Mouse (Mus musculus) liver, adult 2 months (tissue): Measurements from ENCODE around the gene ccdc198. TPM values are rescaled to one million over a fixed set of nuclear protein-coding genes. Genes with fewer than 3 reads are reported as not detected.
"Not testable (repeated sequence)": the region's sequence is repeated elsewhere in the genome, so short reads cannot be mapped to it uniquely, and the experiment has no call there.

Source experiments
- DNase-seq: peaks from one replicate; pipeline ENCODE4 v3.0.0-alpha.2; 2011; ENCODE audit warnings: low read depth, low spot score; ENCODE audit errors: extremely low read depth
- H3K27ac ChIP-seq: fragments of 200-500 bp; replicated peaks from 2 replicates; pipeline ENCODE4 v1.5.1; 2012; ENCODE audit warnings: low read depth, mild to moderate bottlenecking, control low read depth, inconsistent platforms, low read length; ENCODE audit not compliant: insufficient read depth
- H3K27me3 ChIP-seq: fragments of 200-500 bp; 2 replicates; pipeline ENCODE4 v1.6.1; 2012; ENCODE audit warnings: mild to moderate bottlenecking, moderate library complexity, low read length, inconsistent platforms; ENCODE audit not compliant: control insufficient read depth, insufficient read depth
- H3K36me3 ChIP-seq: fragments of 200-500 bp; 2 replicates; pipeline ENCODE4 v1.6.1; 2012; ENCODE audit warnings: low read length, inconsistent platforms; ENCODE audit not compliant: control insufficient read depth, insufficient read depth
- H3K4me1 ChIP-seq: fragments of 200-500 bp; 2 replicates; pipeline ENCODE4 v1.6.1; 2011; ENCODE audit warnings: low read length; ENCODE audit not compliant: control insufficient read depth, insufficient read depth
- H3K4me3 ChIP-seq: fragments of 200-500 bp; 2 replicates; pipeline ENCODE4 v1.5.1; 2011; ENCODE audit warnings: low read depth, mild to moderate bottlenecking, control low read depth, low read length, moderate library complexity; ENCODE audit not compliant: insufficient read depth
- H3K79me2 ChIP-seq: fragments of 200-500 bp; 2 replicates; pipeline ENCODE4 v1.6.1; 2012; ENCODE audit warnings: inconsistent platforms, mild to moderate bottlenecking, low read length, moderate library complexity; ENCODE audit not compliant: control insufficient read depth, insufficient read depth
- H3K9ac ChIP-seq: fragments of 200-500 bp; 2 replicates; pipeline ENCODE4 v1.6.1; 2012; ENCODE audit warnings: low read depth, mild to moderate bottlenecking, control low read depth, inconsistent platforms, low read length
- CTCF ChIP-seq: fragments of 200-500 bp; IDR thresholded peaks from 2 replicates; pipeline ENCODE4 v1.5.1; 2011; ENCODE audit warnings: low read depth, low read length, control low read depth
- POLR2A ChIP-seq: fragments of 200-500 bp; IDR thresholded peaks from 2 replicates; pipeline ENCODE4 v1.6.1; 2011; ENCODE audit warnings: low read length, control low read depth; ENCODE audit not compliant: insufficient read depth; ENCODE audit errors: extremely low read depth
- WGBS: fragments of 180-500 bp; shearing (Covaris S2); methylation state at CpG from one replicate; pipeline ENCODE4 v1.1.7; 2018; 5-methylcytosine and 5-hydroxymethylcytosine counted together
- polyA plus RNA-seq: library from polyadenylated mRNA; depleted of rRNA; stranded (reverse); fragments of >200 nt; gene quantifications from 2 replicates; pipeline ENCODE4 v1.2.3, GENCODE M21; 2012
- total RNA-seq: library from RNA; depleted of rRNA; stranded (reverse); fragments of >200 nt; gene quantifications from 2 replicates; pipeline ENCODE4 v1.2.3, GENCODE M21; 2014

The ccdc198 gene
- total and polyA plus RNA-seq, 2 experiments, result 0.55 TPM; not detected in 1

- WGBS, result 82% methylated on average over 3 of the region's 3 CpGs
These were observed 13.4 kb downstream of the ccdc198 start for GRCm38 (mm10) chr14:49231845-49232244.

GRCm38 (mm10) chr14:49226986-49227385 is 18.3 kb downstream of the ccdc198 start:
- H3K79me2 ChIP-seq, result no peaks in the 10 kb centered on the region
- H3K36me3 ChIP-seq, result no peaks in the 10 kb centered on the region
- no peak overlapping the region for H3K9ac ChIP-seq
- 0 out of 2 replicates have a peak, but pooled peaks cover 1% of the 10 kb centered on the region for H3K4me1 ChIP-seq
- peak; percentile 65 for DNase-seq
- no peak for TF ChIP-seq POLR2A
- TF ChIP-seq CTCF, result no peak
- no peak overlapping the region for H3K27ac ChIP-seq
- 67% methylated on average over 11 of the region's 11 CpGs for WGBS
- H3K27me3 ChIP-seq, result no peaks in the 10 kb centered on the region; the same call in 1 of the 2 replicates
- H3K4me3 ChIP-seq, result no peak overlapping the region

More at GRCm38 (mm10) chr14:49231845-49232244, 13.4 kb downstream of the ccdc198 start:
- Histone ChIP-seq H3K27me3 (no peaks in the 10 kb centered on the region; the same call in 1 of the 2 replicates), H3K4me3 (no peak overlapping the region), H3K9ac (no peak overlapping the region), H3K4me1 (0 out of 2 replicates have a peak, but pooled peaks cover 1% of the 10 kb centered on the region), H3K27ac (no peak overlapping the region), H3K36me3 (no peaks in the 10 kb centered on the region), H3K79me2 (no peaks in the 10 kb centered on the region)
- TF ChIP-seq POLR2A (no peak), CTCF (no peak)
- no peak for DNase-seq

- no peaks in the 10 kb centered on the region for H3K36me3 ChIP-seq
- H3K79me2 ChIP-seq, result no peaks in the 10 kb centered on the region
- no peak overlapping the region for H3K4me3 ChIP-seq
- no peak overlapping the region for H3K27ac ChIP-seq
- H3K9ac ChIP-seq, result no peak overlapping the region
- H3K4me1 ChIP-seq, result 0 out of 2 replicates have a peak, but pooled peaks cover 1% of the 10 kb centered on the region
- TF ChIP-seq CTCF (no peak), POLR2A (no peak)
- DNase-seq, result no peak
- no peaks in the 10 kb centered on the region; the same call in 1 of the 2 replicates for H3K27me3 ChIP-seq
- 88% methylated on average over 7 of the region's 7 CpGs for WGBS
These were observed 18.8 kb downstream of the ccdc198 start for GRCm38 (mm10) chr14:49226471-49226870.

- WGBS, result 84% methylated on average over 2 of the region's 2 CpGs
- H3K79me2 ChIP-seq, result no peaks in the 10 kb centered on the region
- no peaks in the 10 kb centered on the region for H3K4me1 ChIP-seq
- no peaks in the 10 kb centered on the region for H3K36me3 ChIP-seq
- no peak for TF ChIP-seq CTCF
- no peak for TF ChIP-seq POLR2A
- H3K9ac ChIP-seq, result no peak overlapping the region
- no peaks in the 10 kb centered on the region for H3K27me3 ChIP-seq
- no peak overlapping the region for H3K27ac ChIP-seq
- H3K4me3 ChIP-seq, result no peak overlapping the region
- no peak for DNase-seq
These were observed 23.5 kb downstream of the ccdc198 start for GRCm38 (mm10) chr14:49221771-49222170.

- H3K9ac ChIP-seq, H3K4me1 ChIP-seq, H3K27me3 ChIP-seq, H3K36me3 ChIP-seq, H3K4me3 ChIP-seq, DNase-seq, H3K79me2 ChIP-seq, H3K27ac ChIP-seq: not testable (repeated sequence)
- 86% methylated on average over 4 of the region's 4 CpGs for WGBS
These were observed 25.7 kb downstream of the ccdc198 start for GRCm38 (mm10) chr14:49219466-49220022.

GRCm38 (mm10) chr14:49218677-49219076 is 26.6 kb downstream of the ccdc198 start:
- DNase-seq, result no peak
- H3K27ac ChIP-seq, result no peak overlapping the region
- 64% methylated on average over 7 of the region's 7 CpGs for WGBS
- no peaks in the 10 kb centered on the region for H3K4me1 ChIP-seq
- no peak overlapping the region for H3K9ac ChIP-seq
- H3K4me3 ChIP-seq, result no peak overlapping the region
- no peaks in the 10 kb centered on the region for H3K79me2 ChIP-seq
- no peaks in the 10 kb centered on the region for H3K36me3 ChIP-seq
- TF ChIP-seq POLR2A (no peak), CTCF (no peak)
- no peaks in the 10 kb centered on the region for H3K27me3 ChIP-seq

GRCm38 (mm10) chr14:49210215-49210614 is 35.1 kb downstream of the ccdc198 start:
- H3K27me3 ChIP-seq, H3K9ac ChIP-seq, H3K79me2 ChIP-seq, H3K4me3 ChIP-seq, DNase-seq, H3K4me1 ChIP-seq, H3K27ac ChIP-seq, H3K36me3 ChIP-seq: not testable (repeated sequence)
- 79% methylated on average over 3 of the region's 3 CpGs for WGBS
